Mouse (Mus musculus) spleen, postnatal 10 days (tissue): ENCODE data around the gene Lgi4.

ENCODE experiments used
- DNase-seq, 2 experiments: peaks; one replicate each; pipeline ENCODE4 v3.0.0; 2021 to 2022; ENCODE audit warnings: low spot score in 2 of 2

The Lgi4 gene

GRCm38 (mm10) chr7:31059108-31059507, at the start of gene Lgi4:
Gene Lgi4, plus strand, starts transcription at chr7:31059342.
- DNase-seq = peak; percentile 74 to 80

GRCm38 (mm10) chr7:31012971-31013370, 46.2 kb upstream of the Lgi4 start:
- DNase-seq = no peak

GRCm38 (mm10) chr7:31017104-31017901, 41.8 kb upstream of the Lgi4 start:
- DNase-seq = no peak

DNA sequence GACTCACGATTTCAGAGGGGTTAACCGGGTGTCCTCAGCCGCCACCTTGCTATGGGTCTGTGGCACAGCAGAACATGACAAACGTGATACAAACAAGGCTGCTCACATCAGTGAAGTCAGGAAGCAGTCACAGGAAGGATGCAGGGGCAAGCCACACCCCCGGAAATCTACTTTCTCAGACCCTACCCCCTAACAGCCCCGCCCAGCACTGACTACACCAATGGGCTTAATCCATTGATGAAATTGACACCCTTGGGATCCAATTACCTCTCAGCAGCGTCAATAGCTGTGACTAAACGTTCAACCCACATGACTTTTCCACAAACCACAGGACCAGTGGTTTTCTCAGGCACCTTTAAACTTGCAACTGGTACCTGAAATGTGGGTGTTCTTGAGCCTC, 30.5 kb upstream of the Lgi4 start:
- no peak for DNase-seq

DNA sequence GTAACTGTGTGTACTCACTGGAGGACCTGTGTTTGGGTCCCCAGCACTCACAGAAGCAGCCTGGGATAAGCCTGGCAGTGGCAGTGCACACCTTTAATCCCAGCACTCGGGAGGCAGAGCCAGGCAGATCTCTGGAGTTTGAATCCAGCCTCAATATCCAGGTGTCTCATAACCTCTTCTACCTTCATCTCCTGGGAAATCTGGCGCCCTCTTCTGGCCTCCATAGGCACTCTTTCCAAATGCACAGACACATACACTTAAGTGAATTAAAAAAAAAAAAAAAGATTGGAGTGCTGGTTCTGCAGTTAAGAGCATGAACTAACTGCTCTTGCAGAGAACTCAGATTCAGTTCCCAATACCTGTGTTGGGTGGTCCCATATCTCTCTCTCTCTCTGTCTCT, 28.4 kb upstream of the Lgi4 start:
- peak in 1 of 2 experiments; percentile 41 for DNase-seq

DNA sequence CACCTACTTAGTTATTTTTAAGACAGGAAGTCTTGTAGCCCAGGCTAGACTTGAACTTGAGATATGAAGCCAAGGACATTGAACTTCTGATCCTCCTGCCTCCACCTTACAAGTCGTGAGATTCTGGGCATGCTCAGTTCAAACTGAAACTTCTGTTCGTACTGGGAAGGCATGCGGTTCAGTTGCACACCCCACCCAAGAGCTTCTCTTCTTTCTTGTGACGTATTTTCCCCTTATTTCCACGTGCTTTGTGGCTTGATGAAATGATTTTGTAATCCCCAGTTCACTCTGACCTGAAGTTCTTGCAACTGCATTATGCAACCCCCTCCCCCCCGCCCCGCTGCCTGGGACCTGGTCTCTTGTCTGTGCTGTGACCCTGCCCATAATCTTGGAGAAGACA, 27.4 kb upstream of the Lgi4 start:
- DNase-seq = no peak

GRCm38 (mm10) chr7:31033409-31034165, 25.6 kb upstream of the Lgi4 start:
- DNase-seq = peak in 1 of 2 experiments; percentile 57

GRCm38 (mm10) chr7:31034789-31035188, 24.4 kb upstream of the Lgi4 start:
- DNase-seq = peak in 1 of 2 experiments; percentile 75

DNA sequence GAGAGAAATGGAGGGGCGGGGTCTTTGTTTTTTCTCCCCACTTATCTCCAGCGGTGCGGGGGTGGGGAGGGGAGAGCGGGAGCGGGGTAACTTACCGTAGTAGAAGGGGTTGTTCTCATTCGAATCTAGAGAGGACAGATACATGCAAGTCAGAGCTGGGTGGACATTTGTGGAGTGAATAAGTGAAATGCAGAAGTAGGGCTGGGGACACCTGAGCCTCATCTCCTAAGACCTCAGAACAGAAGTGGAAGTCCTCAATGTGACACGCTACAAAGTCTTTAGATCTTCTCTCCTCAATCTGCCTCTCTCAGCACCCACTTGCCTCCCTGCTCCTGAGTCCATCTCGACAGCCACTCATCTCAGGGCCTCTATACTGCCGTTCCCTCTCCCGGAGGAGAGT, 23.9 kb upstream of the Lgi4 start:
- no peak for DNase-seq

DNA sequence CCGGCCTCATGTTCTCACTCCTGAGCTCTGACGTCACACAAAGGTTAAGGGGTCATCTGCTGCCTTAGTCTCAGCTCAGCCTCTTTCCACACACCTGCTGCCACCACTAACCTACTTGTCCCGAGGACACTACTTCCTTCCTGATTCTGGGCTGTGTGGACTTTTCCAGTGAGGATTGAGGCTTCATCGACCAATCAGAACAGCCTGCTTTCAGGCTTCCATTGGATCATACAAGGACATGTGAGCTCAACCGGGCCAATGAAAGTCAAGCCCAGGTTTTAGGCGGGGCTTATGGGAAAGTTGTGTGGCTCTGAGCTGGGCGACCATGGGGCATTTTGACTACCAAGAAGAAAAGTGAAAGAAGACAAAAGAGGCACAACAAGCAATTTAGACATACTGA, 22.2 kb upstream of the Lgi4 start:
- DNase-seq = no peak

DNA sequence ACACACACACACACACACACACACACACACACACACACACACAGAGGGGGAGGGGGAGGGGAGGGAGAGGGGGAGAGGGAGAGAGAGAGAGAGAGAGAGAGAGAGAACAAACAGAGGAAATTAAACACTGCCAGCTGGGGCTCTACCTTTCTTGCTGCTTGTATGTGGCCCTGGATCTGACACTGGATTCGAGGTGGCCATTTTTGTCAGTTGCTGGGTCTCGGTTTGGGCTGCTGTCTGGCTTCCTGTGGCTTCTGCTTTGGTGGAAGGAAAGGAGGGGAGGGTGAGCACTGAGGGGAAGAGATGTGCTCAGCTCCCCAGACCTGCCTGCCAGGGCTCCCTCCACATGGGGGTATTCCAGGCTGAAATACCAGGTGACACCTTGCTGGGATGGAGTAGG, 21.5 kb upstream of the Lgi4 start:
- no peak for DNase-seq

DNA sequence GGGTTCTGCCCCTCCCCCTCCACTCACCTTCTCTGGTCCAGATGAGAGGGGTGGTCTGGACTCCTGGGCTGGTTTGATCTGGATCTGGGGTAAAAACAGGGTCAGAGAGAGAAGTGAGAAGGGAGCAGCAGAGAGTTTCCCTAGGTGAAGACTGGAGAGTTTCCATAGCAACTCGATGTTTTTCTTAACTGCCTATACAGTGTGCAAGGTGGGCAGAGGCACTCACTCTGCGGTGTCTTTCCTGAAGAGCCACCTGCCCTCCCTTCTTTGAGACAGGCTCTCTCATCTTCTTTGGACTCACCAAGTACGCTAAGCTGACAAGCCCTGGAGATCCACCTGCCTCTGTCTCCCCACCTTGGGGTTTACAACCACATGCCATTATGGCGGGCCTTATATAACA, 20.1 kb upstream of the Lgi4 start:
- DNase-seq = no peak

DNA sequence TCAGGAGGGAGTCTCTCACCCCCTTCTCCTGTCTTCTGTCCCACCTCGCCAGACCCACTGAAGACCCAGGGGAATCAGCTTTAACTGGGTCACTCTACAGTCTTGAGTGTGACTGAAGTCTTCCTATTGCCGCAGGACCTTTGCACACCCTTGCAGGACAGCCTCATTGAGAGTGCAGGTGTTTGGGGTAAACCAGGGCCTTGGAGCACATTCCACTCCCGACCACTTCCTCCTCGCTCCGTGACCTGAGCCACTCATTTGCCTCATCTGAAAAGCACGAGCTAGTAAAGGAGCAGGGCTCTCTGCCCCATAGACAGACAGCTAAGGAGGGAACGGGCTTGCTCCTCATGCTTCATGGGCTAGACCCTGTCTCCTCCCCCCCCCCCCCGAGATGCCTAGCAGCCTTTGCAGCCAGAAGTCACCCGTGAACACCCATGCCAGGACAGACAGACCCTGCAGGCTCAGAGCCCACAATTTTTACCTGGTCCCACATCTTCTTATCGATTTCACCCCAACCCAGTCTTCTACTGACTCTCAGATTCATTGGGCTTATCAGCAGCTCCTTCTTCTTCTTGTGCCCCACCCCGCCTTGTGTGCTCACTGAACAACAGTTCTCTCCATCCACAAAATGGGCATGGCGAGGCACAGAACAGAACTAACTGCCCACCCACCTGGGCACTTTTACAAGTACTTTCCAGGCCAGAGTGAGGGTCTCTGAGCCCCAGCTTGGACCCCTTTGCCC, 18.7 kb upstream of the Lgi4 start:
- no peak for DNase-seq

- no peak for DNase-seq
These were observed 18.1 kb upstream of the Lgi4 start for GRCm38 (mm10) chr7:31041023-31041407.

DNA sequence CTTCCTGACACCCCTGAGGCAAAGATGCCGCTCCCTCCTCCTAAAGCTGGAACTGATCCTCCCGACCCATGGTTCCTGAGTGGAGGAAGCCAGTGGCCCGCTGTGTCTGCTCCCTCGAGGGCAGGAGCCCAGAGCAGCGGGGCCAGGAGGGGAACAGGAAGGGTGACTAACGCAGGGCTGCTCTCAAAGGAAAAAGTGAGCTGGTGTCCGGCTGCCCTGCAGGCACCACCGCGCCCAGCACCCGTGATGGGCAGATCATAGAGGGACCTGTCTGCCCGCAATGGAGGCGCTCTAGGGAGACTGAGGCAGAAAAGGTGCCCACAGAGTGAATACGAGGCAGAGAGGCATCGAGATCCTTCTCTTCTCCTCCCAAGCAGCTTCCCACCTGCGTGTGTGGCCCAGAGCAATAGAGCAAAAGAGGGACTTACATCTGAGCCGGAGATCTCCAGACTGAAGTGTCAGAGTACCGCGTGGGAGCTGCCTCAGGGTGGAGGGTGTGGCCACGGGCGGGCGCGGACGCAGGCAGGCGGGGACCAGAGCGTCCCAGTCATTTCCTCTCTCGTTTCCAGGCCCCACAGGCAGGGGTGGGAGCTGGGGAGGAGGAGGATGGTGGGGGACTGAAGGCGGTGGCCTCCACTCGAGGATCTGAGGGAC, 17.4 kb upstream of the Lgi4 start:
- DNase-seq = peak in 1 of 2 experiments; percentile 64

- no peak for DNase-seq
These were observed 16.7 kb upstream of the Lgi4 start, which contains the start of gene Fxyd5 for GRCm38 (mm10) chr7:31042431-31042910. Gene Fxyd5, minus strand, starts transcription at chr7:31042481.

- no peak for DNase-seq
These were observed 9.9 kb upstream of the Lgi4 start for GRCm38 (mm10) chr7:31049135-31049845.

- no peak for DNase-seq
These were observed 9.3 kb upstream of the Lgi4 start for GRCm38 (mm10) chr7:31049846-31050281.

DNA sequence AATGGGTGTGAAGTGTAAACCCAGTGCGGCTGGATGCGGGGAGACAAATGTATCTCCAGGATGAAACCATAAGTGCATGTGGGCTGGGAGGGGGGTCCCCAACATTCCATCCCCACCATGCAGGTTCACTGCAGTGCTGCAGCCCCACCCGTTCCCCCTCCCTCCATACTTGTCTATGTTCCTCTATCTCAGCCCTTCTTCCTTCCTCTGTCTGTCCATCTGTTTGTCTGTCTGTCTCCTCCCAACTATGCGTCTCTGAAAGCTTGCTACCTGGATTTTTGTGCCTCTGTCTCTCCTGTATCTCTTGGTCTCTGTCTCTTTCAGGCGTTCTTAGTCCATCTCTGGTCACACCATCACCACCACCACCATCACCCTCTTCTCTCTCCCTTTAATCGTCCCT, 8.7 kb upstream of the Lgi4 start:
- DNase-seq = no peak

- no peak for DNase-seq
These were observed 8.2 kb upstream of the Lgi4 start for GRCm38 (mm10) chr7:31050921-31051320.
